Mouse (Mus musculus): Measurements from ENCODE around the gene Tm9sf3. TPM values are rescaled to one million over a fixed set of nuclear protein-coding genes. Genes with fewer than 3 reads are reported as not detected.
A peak's percentile ranks its signal among the peaks of the same experiment; 100 is the strongest.
"Not testable (repeated sequence)": the region's sequence is repeated elsewhere in the genome, so short reads cannot be mapped to it uniquely, and the experiment has no call there.

The Tm9sf3 gene
- total RNA-seq (2022), result 10 to 100 TPM; 57.3 to 70.7 (median 66.5) TPM

DNA sequence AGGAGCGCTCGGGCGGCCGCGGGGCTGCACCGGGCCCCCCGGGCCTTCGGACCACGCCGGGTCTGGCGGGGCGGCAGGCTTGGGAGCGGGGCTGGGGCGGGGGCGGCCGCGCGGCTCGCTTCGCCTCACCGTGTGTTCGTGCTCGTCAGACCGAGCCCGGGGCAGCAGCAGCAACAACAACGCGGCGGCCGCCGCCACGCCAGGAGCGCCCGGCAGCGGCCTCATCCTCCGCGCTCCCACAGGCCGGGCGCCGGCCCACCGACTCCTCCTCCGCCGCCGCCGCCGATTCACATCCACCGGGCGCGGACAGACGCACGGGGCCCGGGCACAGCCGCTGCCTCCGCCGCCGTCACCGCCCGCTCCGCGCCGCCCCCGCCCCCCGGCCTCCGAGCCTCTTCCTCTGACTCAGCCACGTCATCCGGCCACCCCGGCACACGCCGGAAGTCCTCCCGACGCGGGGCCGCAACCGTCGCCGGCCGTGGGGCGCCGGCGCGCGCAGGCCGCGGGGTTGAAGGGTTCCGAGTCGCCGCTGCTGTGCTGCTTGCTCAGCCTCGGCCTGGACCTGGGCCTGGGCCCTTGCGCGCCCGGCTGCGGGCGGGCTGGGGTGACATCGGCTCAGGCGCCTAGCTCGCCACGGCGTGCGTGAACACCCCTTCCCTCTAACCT lies at the start of gene Tm9sf3:
Tm9sf3 (minus strand) TSS at position 368 of the 666 bp plus-strand sequence.
- DNase-seq (ENCODE audit: low spot score in 2 of 2), result peak; percentile 74 to 79

DNA sequence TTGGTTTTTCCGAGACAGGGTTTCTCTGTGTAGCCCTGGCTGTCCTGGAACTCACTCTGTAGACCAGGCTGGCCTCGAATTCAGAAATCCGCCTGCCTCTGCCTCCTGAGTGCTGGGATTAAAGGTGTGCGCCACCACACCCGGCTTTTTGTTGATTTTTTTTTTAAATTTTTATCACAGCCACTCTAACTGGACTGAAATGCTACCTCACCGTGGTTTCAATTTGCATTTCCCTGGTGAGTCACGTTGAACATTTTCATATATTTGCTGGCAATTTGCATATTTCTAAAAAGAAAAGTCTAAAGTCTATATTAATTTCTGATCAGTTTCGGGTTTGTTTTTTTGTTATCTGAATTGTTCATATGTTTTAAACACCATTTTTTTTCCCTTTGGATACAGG lies 48.8 kb upstream of the Tm9sf3 start:
- DNase-seq (ENCODE audit: low spot score in 2 of 2), result not testable (repeated sequence)

DNA sequence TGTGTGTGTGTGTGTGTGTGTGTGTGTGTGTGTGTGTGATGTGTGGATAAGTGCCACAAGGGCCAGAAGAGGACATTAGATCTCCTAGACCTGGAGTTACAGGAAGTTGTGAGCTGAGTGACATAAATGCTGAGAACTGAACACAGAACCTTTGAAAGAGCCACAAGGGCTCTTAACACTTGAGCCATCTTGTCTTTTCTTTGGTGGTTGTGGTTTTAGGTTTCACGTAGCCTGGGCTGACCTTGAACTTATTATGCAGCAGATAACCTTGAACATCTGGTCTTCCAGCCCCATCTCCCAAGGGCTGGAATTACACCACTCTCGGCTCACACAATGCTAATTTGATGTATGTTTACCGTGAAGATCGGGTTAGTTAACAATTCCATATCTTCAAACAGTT lies 48.2 kb upstream of the Tm9sf3 start:
- no peak for DNase-seq (ENCODE audit: low spot score in 2 of 2)

DNA sequence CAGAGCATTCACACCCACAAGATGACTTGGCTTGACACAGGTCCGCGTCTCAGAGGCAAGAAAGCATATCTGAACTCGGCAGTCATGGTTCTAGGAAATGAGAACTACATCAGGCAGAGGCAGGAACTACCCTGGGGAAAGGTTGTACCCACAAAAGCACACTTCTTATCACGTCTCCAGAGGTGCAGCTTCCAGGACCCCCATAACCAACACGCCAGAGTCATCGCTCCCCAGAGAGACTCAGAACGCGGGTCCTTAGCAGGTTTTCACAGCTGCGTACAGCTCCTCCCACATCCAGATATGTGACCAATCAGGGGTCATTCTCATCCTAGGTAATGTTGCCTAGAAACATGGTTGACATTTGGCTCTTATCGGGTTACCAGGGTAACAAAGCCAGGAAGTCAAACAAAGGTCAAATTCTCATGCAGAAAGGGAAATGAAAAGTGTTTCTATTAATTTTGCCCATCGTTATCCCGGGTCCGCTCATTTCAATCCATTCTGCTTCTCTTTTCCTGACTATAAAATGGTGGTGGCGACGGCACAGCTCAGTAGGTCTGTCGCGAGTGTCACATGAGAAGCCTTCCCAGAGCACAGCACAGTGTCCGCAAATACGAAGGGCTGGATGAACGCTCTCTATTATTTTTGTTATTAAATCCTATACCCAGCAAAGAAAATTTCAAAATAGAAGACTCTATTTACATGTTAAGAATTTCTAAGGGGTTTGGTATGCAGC lies 47.3 kb upstream of the Tm9sf3 start:
- DNase-seq (ENCODE audit: low spot score in 2 of 2), result no peak

DNA sequence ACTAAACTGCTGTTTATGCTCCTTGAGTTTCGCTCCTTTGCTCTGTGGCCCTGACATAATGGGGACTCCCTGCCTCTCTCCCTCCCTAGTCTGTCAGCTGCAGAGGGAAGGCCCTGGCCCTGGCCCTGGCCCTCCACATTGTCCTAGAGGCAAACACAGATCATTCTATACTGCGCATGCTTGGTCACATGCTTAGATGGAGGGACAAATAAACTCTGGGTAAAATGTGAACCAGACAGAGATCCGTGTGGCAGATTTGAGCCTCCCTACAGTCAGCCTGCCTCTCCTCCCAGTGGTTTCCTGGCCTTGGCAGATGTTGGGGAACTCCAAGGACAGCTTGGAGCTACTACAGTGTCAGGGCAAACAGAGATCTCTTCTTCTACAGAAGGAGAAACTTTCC lies 40.1 kb upstream of the Tm9sf3 start:
- DNase-seq (ENCODE audit: low spot score in 2 of 2), result no peak

DNA sequence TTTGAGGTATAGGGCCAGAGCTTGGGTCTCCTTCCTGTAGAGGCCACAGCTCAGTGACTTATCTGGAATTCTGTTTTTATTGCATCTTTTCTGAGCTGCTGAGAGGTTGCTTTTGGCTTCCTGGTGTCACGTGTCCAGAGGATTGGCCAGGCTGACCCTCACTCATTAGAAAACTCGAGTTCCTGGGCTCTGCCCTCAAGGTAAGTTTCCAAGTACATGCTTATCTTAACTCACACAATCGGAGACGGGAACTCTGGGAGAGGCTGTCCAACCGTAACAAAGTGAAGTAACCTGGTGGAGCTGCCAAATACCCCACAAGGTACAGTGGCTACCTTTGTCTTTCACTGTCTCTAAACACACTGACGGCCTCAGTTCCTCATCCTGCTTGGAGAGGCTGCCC lies 39.6 kb upstream of the Tm9sf3 start:
- DNase-seq (ENCODE audit: low spot score in 2 of 2), result no peak

DNA sequence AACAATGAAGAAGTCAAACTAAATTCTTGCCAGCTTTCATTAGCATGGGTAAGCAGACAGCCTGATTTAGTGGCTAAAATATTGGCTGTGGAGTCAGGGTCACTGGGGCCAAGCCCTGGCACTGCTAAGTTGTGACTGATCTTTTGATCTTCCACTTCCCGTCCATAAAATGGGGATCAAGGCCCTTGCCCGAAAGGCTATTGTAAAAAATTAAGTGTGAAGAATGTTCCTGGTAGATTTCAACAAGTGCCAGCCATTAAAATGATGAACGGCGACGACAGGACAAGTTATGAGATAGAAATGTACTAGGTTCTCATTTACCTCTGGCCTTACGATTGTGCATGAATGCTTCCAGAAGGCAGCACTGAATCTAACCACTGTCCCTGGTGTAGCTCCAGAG lies 38.1 kb upstream of the Tm9sf3 start:
- DNase-seq (ENCODE audit: low spot score in 2 of 2), result no peak

DNA sequence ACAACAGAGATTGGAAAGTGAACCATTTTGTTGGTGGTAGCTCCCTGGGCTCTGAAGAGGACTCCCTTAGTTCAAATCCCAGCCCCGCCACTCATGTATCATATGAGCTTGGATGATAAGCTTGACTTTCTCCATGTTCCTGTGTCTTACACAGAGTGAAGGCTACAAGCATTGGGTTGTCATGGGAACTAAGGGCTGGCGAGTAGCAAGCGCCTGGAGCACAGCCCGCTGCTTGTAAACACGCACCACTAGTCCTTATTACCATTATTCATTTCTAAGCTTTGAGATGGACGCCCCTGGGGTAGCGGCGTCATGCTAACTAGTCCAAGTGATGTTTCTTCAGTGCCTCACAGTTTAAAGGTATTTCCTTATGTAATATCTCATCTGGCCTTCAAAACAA lies 35.6 kb upstream of the Tm9sf3 start:
- DNase-seq (ENCODE audit: low spot score in 2 of 2), result no peak

DNA sequence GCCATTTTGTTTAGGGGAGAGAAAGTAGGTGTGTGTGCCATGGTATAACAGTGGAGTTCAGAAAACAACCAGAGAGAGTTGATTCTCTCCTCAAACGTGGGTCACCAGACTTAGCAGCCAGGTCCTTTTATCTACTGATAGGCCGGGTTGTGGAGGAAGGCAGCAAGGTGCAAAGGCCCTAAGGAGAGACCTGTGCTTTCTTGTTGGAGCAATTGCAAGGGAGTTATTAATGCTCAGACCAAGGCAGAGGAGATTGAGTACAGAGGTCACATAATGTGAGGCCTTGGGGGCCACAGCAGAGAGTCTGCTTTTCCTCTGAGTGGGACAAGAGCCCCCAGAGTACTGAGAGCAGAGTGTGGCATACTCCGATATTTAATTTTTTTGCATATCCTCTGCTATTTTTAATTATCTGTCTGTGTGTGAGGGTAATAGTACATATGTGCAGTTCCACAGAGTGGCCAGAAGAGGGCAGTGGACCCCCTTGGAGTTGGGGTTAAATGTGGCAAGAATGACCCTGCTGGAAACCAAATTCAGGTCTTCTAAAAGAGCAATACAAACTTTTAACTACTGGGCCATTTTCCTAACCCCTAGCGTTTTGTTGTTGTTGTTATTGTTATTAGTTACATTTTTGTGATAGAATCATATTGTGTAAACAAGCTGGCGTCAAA lies 27.3 kb upstream of the Tm9sf3 start:
- no peak for DNase-seq (ENCODE audit: low spot score in 2 of 2)

DNA sequence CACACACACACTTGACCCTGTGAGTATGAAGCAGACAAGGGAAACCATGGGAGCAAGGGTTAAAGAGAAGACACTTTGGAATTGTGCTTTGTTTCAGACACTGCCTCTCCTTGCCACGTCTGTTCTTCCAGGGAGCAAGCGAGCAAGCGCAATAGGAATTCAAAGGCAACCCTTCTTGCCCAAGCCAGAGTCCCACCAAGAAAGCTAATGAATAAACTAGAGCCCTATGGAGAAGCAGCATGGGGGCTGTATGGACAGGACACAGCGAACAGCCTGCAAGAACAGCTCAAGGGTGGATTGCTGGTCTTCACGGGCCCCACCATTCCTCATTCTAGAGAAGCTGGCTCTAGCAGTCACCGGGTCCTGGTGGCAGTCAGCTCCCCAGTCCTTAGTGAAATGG lies 24.8 kb upstream of the Tm9sf3 start:
- no peak for DNase-seq (ENCODE audit: low spot score in 2 of 2)

DNA sequence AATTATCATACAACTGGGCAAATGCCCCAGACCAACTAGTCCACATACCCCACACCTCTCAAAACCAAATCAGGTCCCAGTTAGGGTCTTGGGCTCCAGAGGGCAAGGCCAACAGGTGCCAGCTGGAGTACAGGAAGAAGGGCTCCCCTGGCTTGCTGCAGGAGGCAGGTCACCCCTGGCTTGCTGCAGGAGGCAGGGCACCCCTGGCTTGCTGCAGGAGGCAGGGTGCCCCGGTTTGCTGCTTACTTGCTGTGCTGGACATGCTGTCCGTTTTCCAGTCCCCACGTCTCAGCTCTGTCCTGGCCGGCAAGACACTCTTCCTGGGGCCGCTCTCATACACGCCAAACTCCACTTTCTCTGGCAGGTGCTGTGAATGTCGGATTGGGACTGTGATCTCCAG lies 23.4 kb upstream of the Tm9sf3 start:
- no peak for DNase-seq (ENCODE audit: low spot score in 2 of 2)

DNA sequence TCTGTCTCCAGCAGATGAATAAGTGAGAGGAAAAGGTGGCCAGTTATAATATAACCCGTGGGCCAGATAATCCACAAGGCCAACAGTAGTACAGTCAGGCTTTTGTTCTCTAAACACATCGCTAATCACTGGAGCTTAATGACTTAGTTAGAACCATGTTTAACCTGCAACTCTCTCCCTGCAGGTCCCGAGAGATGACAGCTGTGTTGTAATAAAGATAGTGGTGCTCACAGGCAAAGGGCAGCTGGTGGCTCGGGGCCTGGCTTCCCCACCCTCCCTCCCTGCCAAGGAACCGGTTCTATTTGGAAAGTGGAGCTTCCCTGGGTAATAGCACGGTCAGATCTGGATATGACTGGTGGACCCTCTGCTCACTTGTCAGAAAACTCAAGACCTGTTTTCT lies 20.7 kb upstream of the Tm9sf3 start:
- no peak for DNase-seq (ENCODE audit: low spot score in 2 of 2)

DNA sequence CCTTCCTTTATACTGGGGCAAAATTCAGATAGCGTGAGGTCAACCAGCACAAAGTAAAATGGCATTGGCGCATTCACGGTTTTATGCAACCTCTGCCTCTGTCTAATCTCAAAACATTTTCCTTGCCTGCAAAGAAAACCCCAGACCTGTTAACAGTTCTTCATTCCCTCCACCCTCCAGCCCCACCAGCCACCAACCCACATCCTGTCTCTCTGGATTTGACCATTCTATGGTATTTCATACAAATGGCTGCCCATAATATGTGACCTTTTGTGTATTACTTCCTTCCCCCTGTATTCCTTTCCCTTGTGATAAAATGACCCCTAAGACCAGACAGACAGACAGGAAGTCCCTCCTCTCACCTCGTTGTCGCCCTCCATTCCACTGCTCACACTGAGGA lies 18.9 kb upstream of the Tm9sf3 start:
- DNase-seq (ENCODE audit: low spot score in 2 of 2), result no peak

DNA sequence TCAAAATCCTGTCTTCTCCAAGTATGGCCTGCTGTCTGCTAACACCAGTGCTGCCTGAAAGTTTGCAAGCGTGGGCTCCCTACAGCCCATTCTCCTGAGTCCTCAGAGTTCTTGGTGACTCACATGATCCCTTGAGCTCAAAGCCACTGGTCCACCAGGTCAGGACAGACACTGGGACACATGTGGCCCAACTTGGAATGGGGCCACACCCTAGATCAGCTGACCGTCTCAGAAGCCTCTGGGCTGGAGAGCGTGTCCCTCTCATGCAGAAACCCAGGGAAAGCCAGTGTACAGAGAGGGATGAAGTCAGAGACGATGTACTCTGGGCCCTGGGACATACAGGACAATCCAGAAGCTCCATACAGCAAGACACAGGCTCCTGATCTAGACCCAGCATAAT lies 18.4 kb upstream of the Tm9sf3 start:
- no peak for DNase-seq (ENCODE audit: low spot score in 2 of 2)

DNA sequence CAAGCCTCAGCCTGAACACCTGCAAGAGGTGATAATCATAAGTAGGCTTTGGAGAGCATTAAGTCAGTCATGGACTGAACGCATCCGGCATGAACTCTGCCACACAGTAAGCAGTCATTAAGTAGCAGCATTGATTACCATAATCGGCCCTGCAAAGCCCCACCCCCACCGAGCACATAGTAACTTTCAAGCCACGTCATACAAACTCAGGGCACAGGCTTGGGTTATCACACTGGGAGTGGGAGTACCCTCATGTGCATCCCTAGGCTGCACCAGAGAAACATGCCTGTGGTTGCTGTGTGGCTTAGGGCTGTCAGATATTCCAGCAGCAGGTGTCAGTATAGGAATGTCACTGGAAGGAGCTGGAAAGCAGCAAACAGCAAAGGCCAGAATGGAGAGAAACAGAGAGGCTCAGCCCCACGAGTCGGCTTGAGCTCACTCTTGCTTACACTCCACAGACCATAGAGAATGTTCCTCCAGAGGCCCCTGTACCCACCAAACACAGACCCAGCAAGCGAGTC lies 16.0 kb upstream of the Tm9sf3 start:
- DNase-seq (ENCODE audit: low spot score in 2 of 2), result no peak

DNA sequence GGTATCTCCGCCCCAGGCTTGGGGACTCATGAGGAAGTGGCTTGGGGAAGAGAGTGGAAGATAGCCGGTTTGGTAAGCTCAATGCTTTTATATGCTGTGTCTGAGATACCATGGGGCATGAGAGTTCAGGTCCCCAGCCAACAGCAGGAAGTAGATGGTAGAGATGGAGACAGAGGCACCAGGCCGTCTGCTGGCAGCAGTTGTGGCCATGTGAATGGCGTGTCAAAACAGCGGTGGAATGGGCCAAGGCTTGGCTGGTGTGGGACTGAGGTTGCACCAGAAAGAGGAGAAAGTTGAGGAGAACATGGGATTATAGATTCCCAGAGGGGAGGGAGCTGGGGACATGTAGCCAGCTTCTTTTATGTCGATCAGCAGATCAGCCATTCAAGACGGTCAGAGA lies 14.8 kb upstream of the Tm9sf3 start:
- DNase-seq (ENCODE audit: low spot score in 2 of 2), result no peak

DNA sequence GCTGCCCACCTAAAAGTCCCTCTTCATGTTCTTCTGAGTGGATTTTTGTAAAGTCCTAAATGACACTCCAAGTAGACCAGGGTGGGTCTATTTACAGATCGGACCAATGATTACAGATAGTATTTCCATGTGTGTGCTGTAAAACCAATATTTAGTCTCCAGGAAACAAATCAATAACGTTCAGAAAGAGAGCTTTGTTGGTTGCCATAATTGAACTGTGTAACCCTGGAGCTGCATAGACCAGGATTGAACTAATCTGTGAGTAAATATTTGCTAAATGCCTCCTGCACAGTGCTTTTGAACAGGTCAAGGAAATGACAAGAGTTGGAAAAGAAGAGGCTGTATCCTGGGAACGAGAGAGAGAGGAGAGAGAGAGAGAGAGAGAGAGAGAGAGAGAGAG lies 11.8 kb upstream of the Tm9sf3 start:
- DNase-seq (ENCODE audit: low spot score in 2 of 2), result no peak

DNA sequence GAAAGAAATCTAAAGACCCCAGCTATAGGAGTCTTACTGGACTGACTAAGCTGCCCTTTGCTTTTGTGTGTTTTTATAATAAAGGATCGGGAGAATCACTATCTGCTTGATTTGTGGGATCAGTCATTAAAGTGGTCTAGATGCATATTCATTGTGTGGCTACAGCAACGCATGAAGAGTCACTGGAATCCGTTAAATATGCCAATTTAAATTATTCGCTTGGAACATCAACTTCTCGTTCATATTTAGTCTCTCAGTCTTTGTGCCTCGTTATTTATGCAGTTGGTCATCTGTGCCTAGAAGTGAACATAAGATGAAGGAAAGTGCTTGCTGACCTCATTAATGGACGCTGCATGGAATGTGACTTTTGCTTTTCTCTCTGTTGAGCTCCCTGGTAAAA lies 7.1 kb upstream of the Tm9sf3 start:
- no peak for DNase-seq (ENCODE audit: low spot score in 2 of 2)

DNA sequence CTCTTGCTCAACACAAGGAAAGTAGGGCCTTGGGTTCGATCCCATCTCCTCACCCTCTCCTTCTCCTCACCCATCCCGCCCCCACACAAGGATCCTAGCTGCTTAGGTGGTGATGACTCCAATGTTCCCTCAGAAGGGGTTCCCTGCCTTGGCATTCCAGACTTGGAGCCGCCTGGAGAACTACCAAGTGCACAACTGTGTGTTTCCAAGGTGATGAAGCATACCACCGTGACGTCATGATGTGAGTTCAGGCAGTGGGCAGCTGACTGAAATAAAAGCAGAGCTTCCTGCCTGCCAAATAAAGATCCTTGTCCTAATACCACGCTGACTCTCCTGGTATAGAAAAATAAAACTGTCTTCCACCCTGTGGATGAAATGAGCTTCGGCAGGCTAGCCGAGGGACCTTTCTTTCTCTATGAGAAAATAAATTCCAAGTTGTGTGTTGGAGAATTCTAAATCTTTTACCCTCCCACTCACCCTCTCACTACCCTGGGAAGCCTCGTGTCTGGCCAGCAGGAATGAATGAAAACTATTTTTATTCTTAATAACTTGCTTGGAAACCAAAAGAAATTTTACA lies 6.4 kb upstream of the Tm9sf3 start:
- DNase-seq (ENCODE audit: low spot score in 2 of 2), result no peak

DNA sequence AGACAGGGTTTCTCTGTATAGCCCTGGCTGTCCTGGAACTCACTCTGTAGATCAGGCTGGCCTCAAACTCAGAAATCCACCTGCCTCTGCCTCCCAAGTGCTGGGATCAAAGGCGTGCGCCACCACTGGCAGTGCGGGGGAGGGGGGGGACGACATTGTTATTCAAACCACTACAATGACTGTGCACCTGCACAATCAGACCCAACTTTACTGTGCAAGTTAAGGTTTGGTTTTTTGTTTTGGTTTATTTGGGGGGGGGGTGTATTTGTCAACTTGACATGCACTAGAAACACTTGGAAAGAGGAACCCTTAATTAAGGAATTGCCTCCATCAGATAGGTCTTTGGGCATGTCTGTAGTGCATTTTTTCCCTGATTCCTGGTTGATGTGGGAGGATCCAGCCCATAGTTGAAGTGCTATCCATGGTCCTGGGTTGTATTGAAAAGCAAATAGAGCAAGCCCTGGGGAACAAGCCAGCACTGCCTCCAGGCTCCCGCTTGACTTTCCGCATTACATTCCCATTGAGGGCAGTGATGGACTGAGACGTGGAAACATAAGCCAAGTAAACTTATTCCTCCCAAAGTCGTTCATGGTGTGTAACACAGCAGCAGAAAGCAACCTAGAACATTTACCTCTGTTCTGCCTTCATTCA lies 2.6 kb upstream of the Tm9sf3 start:
- DNase-seq (ENCODE audit: low spot score in 2 of 2), result no peak

DNA sequence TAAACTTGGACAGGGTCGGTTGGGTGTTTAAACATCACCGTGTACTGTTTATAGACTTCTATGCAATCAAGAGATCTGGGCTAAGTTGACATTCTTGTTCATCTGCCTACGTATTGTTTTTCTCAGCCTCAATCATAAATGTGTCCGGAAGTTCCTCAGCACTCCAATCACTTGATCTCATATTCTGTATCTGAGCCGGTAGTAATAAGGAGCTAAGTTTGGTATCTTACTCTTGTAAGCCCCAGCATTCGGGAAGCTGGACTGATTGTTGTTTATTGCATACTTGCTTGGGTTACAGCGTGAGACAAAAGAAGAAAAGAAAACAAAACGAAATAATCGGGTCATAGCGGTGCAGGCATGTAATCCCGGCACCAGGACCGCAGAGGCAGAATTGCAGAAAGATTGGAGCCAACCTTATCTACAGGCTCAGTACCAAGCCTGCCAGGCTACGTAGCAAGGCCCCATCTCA lies 568 bp upstream of the Tm9sf3 start:
- DNase-seq (ENCODE audit: low spot score in 2 of 2), result no peak

Data from gastrocnemius, adult 8-10 months (tissue).